ENCODE assay signal across 8 mouse cellular contexts in genomic region chr13:34345128-34346085, GRCm38 (mm10). TPM values are rescaled to one million over a fixed set of nuclear protein-coding genes. Genes with fewer than 3 reads are reported as not detected.
A peak's percentile ranks its signal among the peaks of the same experiment; 100 is the strongest.
DNase-seq lines count a peak whose midpoint lies in the region; ATAC-seq and TF ChIP-seq lines count a peak whose summit lies in the region.

Gene Slc22a23, minus strand, starts transcription at chr13:34345182.

- intact Hi-C loops in left cerebral cortex, postnatal 25 days (cut with DNase I), result loop anchor here (2.0 to 10.0 kb wide), 5 partner anchors 27 to 519 kb away; no protein-coding TSS in a partner anchor

- no peaks in the 10 kb centered on the region for H3K27me3 ChIP-seq in hindbrain, postnatal 0 days (ENCODE audit: insufficient read depth, low read length)
- no peaks in the 10 kb centered on the region for H3K27me3 ChIP-seq in small intestine, adult 2 months (ENCODE audit: control insufficient read depth, insufficient read depth, low read length)

- peak; percentile 82 for ATAC-seq in hindbrain, postnatal 0 days
- ATAC-seq in inflammation-experienced regulatory T-cells, adult 6 months, result no peak

- 3% methylated on average over 61 of the region's 69 CpGs for WGBS in hindbrain, postnatal 0 days
- 4% methylated on average over 57 of the region's 69 CpGs for WGBS in small intestine, adult 2 months

- DNase-seq in adrenal gland, adult 18-20 months (ENCODE audit: low spot score in 2 of 2), result peak; percentile 72
- peak; percentile 68 for DNase-seq in gastrocnemius, adult 8-10 months (ENCODE audit: low spot score in 2 of 2)
- DNase-seq in hindbrain, postnatal 0 days (ENCODE audit: low spot score), result peak; percentile 86
- peak; percentile 75 to 83 for DNase-seq in left cerebral cortex, postnatal 25 days (ENCODE audit: low spot score in 2 of 2)
- peak; percentile 73 for DNase-seq in mesoderm, embryonic 11.5 days (ENCODE audit: low read depth, low spot score)

- peak within 1 kb of the TSS; percentile 92 for H3K4me3 ChIP-seq in cortical plate, adult 2 months (ENCODE audit: insufficient read depth, low read length)
- H3K4me3 ChIP-seq in hindbrain, postnatal 0 days (ENCODE audit: low read length), result peak within 1 kb of the TSS; percentile 60
- peak within 1 kb of the TSS; percentile 79 for H3K4me3 ChIP-seq in small intestine, adult 2 months (ENCODE audit: low read depth, low read length)

- no peaks in the 10 kb centered on the region for H3K9me3 ChIP-seq in hindbrain, postnatal 0 days (ENCODE audit: low read length)

- TF ChIP-seq POLR2A in cortical plate, adult 2 months (IDR thresholded peaks at IDR 0.05; ENCODE audit: extremely low read depth, insufficient read depth, low read length), result no peak
- TF ChIP-seq POLR2A in small intestine, adult 2 months (IDR thresholded peaks at IDR 0.05; ENCODE audit: low read depth, low read length), result peak; percentile 66

- peak within 1 kb of the TSS; percentile 92 for H3K9ac ChIP-seq in hindbrain, postnatal 0 days (replicated peaks; ENCODE audit: low read length)

- peak within 1 kb of the TSS; percentile 90 for H3K27ac ChIP-seq in cortical plate, adult 2 months (ENCODE audit: insufficient read depth, low read length)
- peak within 1 kb of the TSS; percentile 70 for H3K27ac ChIP-seq in hindbrain, postnatal 0 days
- peak within 1 kb of the TSS; percentile 73 for H3K27ac ChIP-seq in small intestine, adult 2 months (ENCODE audit: insufficient read depth, low read depth, low read length)

- H3K4me2 ChIP-seq in hindbrain, postnatal 0 days (ENCODE audit: low read depth, low read length), result peak within 1 kb of the TSS; percentile 72

- 0 out of 2 replicates have a peak, but pooled peaks have one; percentile 3 for TF ChIP-seq CTCF in cortical plate, adult 2 months (IDR thresholded peaks at IDR 0.05; ENCODE audit: extremely low read depth, insufficient read depth, low read length)
- TF ChIP-seq CTCF in hindbrain, postnatal 0 days (IDR thresholded peaks at IDR 0.05; ENCODE audit: low read depth), result peak; percentile 41
- TF ChIP-seq CTCF in small intestine, adult 2 months (IDR thresholded peaks at IDR 0.05; ENCODE audit: extremely low read depth, insufficient read length, insufficient replicate concordance, low read depth, low read length), result peak; percentile 50; the same call in 1 of the 2 replicates

- H3K36me3 ChIP-seq in hindbrain, postnatal 0 days (ENCODE audit: insufficient read depth, low read length), result no peaks in the 10 kb centered on the region
- H3K36me3 ChIP-seq in small intestine, adult 2 months (ENCODE audit: control insufficient read depth, insufficient read depth, low read length), result no peaks in the 10 kb centered on the region

- H3K4me1 ChIP-seq in cortical plate, adult 2 months (ENCODE audit: control insufficient read depth, insufficient read depth, low read length), result peaks cover 6% of the 10 kb centered on the region
- peaks cover 23% of the 10 kb centered on the region for H3K4me1 ChIP-seq in hindbrain, postnatal 0 days (ENCODE audit: insufficient read depth, low read length)
- peaks cover 9% of the 10 kb centered on the region for H3K4me1 ChIP-seq in small intestine, adult 2 months (ENCODE audit: control insufficient read depth, insufficient read depth, insufficient read length, low read length)

RNA-seq across cellular contexts. Expression of gene Slc22a23, which starts in this region (rescaled TPM):
- total RNA-seq in adrenal gland, adult 18-20 months (2021), result 10 to 100 TPM in 1 of 2 experiments, 1 to 10 TPM in 1; 7.1 to 10.3 TPM
- polyA plus RNA-seq in cortical plate, adult 2 months (2012; rRNA removed), result 48.1 and 54.4 TPM in 2 replicates
- total RNA-seq in gastrocnemius, adult 8-10 months (2022), result 10 to 100 TPM in 2 of 4 experiments, 1 to 10 TPM in 2; 6.1 to 12.3 (median 8.7) TPM
- total RNA-seq in hindbrain, postnatal 0 days (2014; rRNA removed), result 118 and 136 TPM in 2 replicates
- 12.4 and 12.9 TPM in 2 replicates for polyA plus RNA-seq in hindbrain, postnatal 0 days (2015; fragmentation: Nextera tagmentation; extraction: Ambion mirVana)
- 10 to 100 TPM; 58.9 to 59.3 TPM for total RNA-seq in left cerebral cortex, postnatal 25 days (2021)
- polyA plus RNA-seq in small intestine, adult 2 months (2012; rRNA removed), result 25.9 and 52.9 TPM in 2 replicates
- under 1 TPM; 0.25 to 0.51 (median 0.35) TPM for polyA plus RNA-seq in inflammation-experienced regulatory T-cells, adult 6 months (2017; shearing (Covaris generic))
